In genomic region chr2:73596326-73596725, GRCm38 (mm10) we compare ENCODE assay signal across 8 mouse cellular contexts. TPM values are rescaled to one million over a fixed set of nuclear protein-coding genes. Genes with fewer than 3 reads are reported as not detected.
DNase-seq lines count a peak whose midpoint lies in the region; ATAC-seq and TF ChIP-seq lines count a peak whose summit lies in the region.
"Had no signal": no experiment of that assay in that cellular context is flagged by ENCODE, and none has a peak within 500 bp of the region (broad histone marks: within the 10 kb centered on the region; RNA-seq: fewer than 3 reads in every experiment).

No protein-coding gene starts in this region.

- H3K27me3 ChIP-seq in heart, embryonic 16.5 days (ENCODE audit: control insufficient read depth, insufficient read depth, low read length), result no peaks in the 10 kb centered on the region
- no peaks in the 10 kb centered on the region for H3K27me3 ChIP-seq in neural tube, embryonic 13.5 days
- H3K27me3 ChIP-seq in limb, embryonic 14.5 days (ENCODE audit: control insufficient read depth, insufficient read depth, low read length), result no peaks in the 10 kb centered on the region

- intact Hi-C loops in heart, postnatal 14 days (cut with DNase I), result no loop called here

- H3K9me3 ChIP-seq in heart, embryonic 16.5 days (replicated peaks; ENCODE audit: control insufficient read depth, low read length), result no peaks in the 10 kb centered on the region
- H3K9me3 ChIP-seq in neural tube, embryonic 13.5 days, result no peaks in the 10 kb centered on the region
- no peaks in the 10 kb centered on the region for H3K9me3 ChIP-seq in limb, embryonic 14.5 days (ENCODE audit: control insufficient read depth, low read length)

- TF ChIP-seq POLR2A in limb, embryonic 14.5 days (IDR thresholded peaks at IDR 0.05; ENCODE audit: borderline replicate concordance, extremely low read depth, insufficient read depth, insufficient read length), result no peak

- peak overlapping the region; percentile 64 for H3K4me2 ChIP-seq in heart, embryonic 16.5 days (ENCODE audit: low read depth, low read length)
- H3K4me2 ChIP-seq in neural tube, embryonic 13.5 days, result 0 out of 2 replicates have a peak overlapping the region, but pooled peaks have one; percentile 16
- H3K4me2 ChIP-seq in limb, embryonic 14.5 days (replicated peaks; ENCODE audit: low read depth, low read length, severe bottlenecking), result peak overlapping the region; percentile 41

- ATAC-seq in heart, embryonic 16.5 days (replicated peaks; ENCODE audit: extremely low read depth, insufficient read depth, low FRiP score), result no peak
- no peak for ATAC-seq in neural tube, embryonic 13.5 days (ENCODE audit: low read depth)
- no peak for ATAC-seq in limb, embryonic 14.5 days (ENCODE audit: low FRiP score, low read depth)
- no peak for ATAC-seq in activated CD4-positive, CD25-positive, alpha-beta regulatory T cell, adult 4 months

- 62% methylated on average over 5 of the region's 5 CpGs for WGBS in heart, embryonic 16.5 days
- 73% methylated on average over 5 of the region's 5 CpGs for WGBS in neural tube, embryonic 13.5 days
- 66% methylated on average over 5 of the region's 5 CpGs for WGBS in limb, embryonic 14.5 days

- no peaks in the 10 kb centered on the region for H3K36me3 ChIP-seq in heart, embryonic 16.5 days (ENCODE audit: control insufficient read depth, insufficient read depth)
- H3K36me3 ChIP-seq in neural tube, embryonic 13.5 days, result no peaks in the 10 kb centered on the region
- H3K36me3 ChIP-seq in limb, embryonic 14.5 days (ENCODE audit: control insufficient read depth, insufficient read depth, low read length), result no peaks in the 10 kb centered on the region

- H3K4me1 ChIP-seq in heart, embryonic 16.5 days (ENCODE audit: control insufficient read depth, insufficient read depth, low read length), result peaks cover 26% of the 10 kb centered on the region
- H3K4me1 ChIP-seq in neural tube, embryonic 13.5 days (replicated peaks), result peaks cover 10% of the 10 kb centered on the region; the same call in 1 of the 2 replicates
- H3K4me1 ChIP-seq in limb, embryonic 14.5 days (ENCODE audit: control insufficient read depth, insufficient read depth, low read length), result peaks cover 19% of the 10 kb centered on the region

- no peak for DNase-seq in heart, postnatal 14 days
- DNase-seq in neural tube, embryonic 10.5 days (ENCODE audit: extremely low spot score, low spot score), result no peak
- no peak for DNase-seq in limb, embryonic 14.5 days (ENCODE audit: low spot score)
- no peak for DNase-seq in embryo, embryonic 9.5 days (ENCODE audit: extremely low spot score)

- peak overlapping the region; percentile 35 for H3K4me3 ChIP-seq in heart, embryonic 16.5 days (ENCODE audit: low read length)
- no peak overlapping the region for H3K4me3 ChIP-seq in neural tube, embryonic 13.5 days
- no peak overlapping the region for H3K4me3 ChIP-seq in limb, embryonic 14.5 days (replicated peaks; ENCODE audit: low read length)

- H3K27ac ChIP-seq in heart, embryonic 16.5 days (ENCODE audit: low read length), result 0 out of 2 replicates have a peak overlapping the region, but pooled peaks have one; percentile 37
- H3K27ac ChIP-seq in neural tube, embryonic 13.5 days (replicated peaks), result no peak overlapping the region
- no peak overlapping the region for H3K27ac ChIP-seq in limb, embryonic 14.5 days (replicated peaks; ENCODE audit: low read depth, low read length)

- peak overlapping the region; percentile 61 for H3K9ac ChIP-seq in heart, embryonic 16.5 days (ENCODE audit: low read length)
- no peak overlapping the region for H3K9ac ChIP-seq in neural tube, embryonic 13.5 days
- H3K9ac ChIP-seq in limb, embryonic 14.5 days (ENCODE audit: low read depth, low read length, severe bottlenecking), result no peak overlapping the region; the same call in 1 of the 2 replicates

RNA-seq across cellular contexts. Expression of gene Chrna1, which starts 16.2 kb away (rescaled TPM):
- 0.19 and 0.34 TPM in 2 replicates for polyA plus RNA-seq in heart, embryonic 16.5 days (2015; fragmentation: Nextera tagmentation; extraction: Ambion mirVana)
- not detected for total RNA-seq in heart, postnatal 14 days (2021)
- polyA plus RNA-seq in neural tube, embryonic 13.5 days (2015; fragmentation: Nextera tagmentation; extraction: Ambion mirVana), result 0.52 and 1.7 TPM in 2 replicates
- 8.9 and 9.3 TPM in 2 replicates for polyA plus RNA-seq in limb, embryonic 14.5 days (2012; rRNA removed)
- polyA plus RNA-seq in limb, embryonic 14.5 days (2014; fragmentation: Nextera tagmentation; extraction: Ambion mirVana), result 14.9 and 19.4 TPM in 2 replicates
- not detected for polyA plus RNA-seq in activated CD4-positive, CD25-positive, alpha-beta regulatory T cell, adult 4 months (2017; shearing (Covaris generic))
- polyA plus RNA-seq: large intestine, adult 2 months had no signal
